ENCODE assay signal across 9 mouse cellular contexts in the genomic region with DNA sequence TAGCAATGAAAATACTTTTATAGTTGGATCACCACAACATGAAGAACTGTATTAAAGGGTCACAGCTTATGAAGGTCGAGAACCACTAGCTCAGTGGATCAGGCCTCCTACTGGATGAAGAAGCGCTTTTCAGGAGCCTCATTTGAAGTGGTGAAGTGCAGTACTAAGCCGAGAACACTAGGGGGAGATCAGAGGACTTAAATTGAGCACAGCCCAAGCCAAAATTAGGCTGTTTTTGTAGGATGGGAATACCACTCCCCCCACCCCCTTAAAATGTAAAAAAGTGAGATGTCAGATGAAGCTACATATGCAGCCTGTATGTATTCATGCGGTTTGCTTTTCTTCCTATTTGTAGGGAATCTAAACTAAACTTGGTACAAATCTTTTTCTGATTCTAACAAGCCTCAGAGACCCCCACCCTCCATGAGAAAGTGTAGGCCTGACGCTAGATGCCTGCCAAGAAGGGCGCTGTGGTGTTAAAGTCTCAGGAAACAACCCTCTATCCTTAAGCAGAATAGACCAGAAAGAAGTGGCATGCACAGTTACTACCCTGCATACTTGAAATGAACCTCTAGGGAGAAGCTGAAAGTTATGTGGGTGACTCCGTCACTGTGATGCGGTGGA.
DNase-seq lines count a peak whose midpoint lies in the region; ATAC-seq lines count a peak whose summit lies in the region.
"Had no signal": no experiment of that assay in that cellular context is flagged by ENCODE, and none has a peak within 500 bp of the region (broad histone marks: within the 10 kb centered on the region; RNA-seq: fewer than 3 reads in every experiment).

No protein-coding gene starts in this region.

- no peak overlapping the region for H3K4me3 ChIP-seq in liver, embryonic 11.5 days (ENCODE audit: low read depth, low read length)
- no peak overlapping the region for H3K4me3 ChIP-seq in embryonic facial prominence, embryonic 10.5 days
- H3K4me3 ChIP-seq in kidney, embryonic 14.5 days (ENCODE audit: low read length), result no peak overlapping the region
- H3K4me3 ChIP-seq: embryonic facial prominence, embryonic 12.5 days had no signal

- 54% methylated on average over 8 of the region's 8 CpGs for WGBS in liver, embryonic 11.5 days
- WGBS in embryonic facial prominence, embryonic 10.5 days, result 56% methylated on average over 8 of the region's 8 CpGs
- 56% methylated on average over 8 of the region's 8 CpGs for WGBS in kidney, embryonic 14.5 days

- DNase-seq in liver, result peak; percentile 15
- DNase-seq in liver, embryonic 11.5 days (ENCODE audit: low spot score), result no peak
- peak; percentile 42 for DNase-seq in WW6 (ENCODE audit: low read depth, low spot score)
- DNase-seq in embryonic facial prominence, embryonic 10.5 days (ENCODE audit: low spot score), result peak; percentile 47
- peak; percentile 10 to 17 for DNase-seq in lung, adult 18-20 months
- peak; percentile 31 for DNase-seq in right cerebral cortex, postnatal 25 days

- H3K4me1 ChIP-seq in liver, embryonic 11.5 days (replicated peaks; ENCODE audit: control insufficient read depth, insufficient read depth, low read length), result no peaks in the 10 kb centered on the region
- no peaks in the 10 kb centered on the region for H3K4me1 ChIP-seq in embryonic facial prominence, embryonic 10.5 days
- no peaks in the 10 kb centered on the region for H3K4me1 ChIP-seq in kidney, embryonic 14.5 days (ENCODE audit: control insufficient read depth, insufficient read depth, low read length)
- H3K4me1 ChIP-seq: embryonic facial prominence, embryonic 12.5 days had no signal

- ATAC-seq in liver, embryonic 11.5 days (replicated peaks; ENCODE audit: low FRiP score), result no peak
- peak; percentile 35; the same call in 1 of the 2 replicates for ATAC-seq in kidney, embryonic 14.5 days (ENCODE audit: low FRiP score, low TSS enrichment)
- ATAC-seq in erythroblast, adult 5-6 weeks (replicated peaks; ENCODE audit: low FRiP score, poor library complexity, severe bottlenecking), result no peak

- H3K27me3 ChIP-seq in liver, embryonic 11.5 days (replicated peaks; ENCODE audit: control insufficient read depth, insufficient read depth, low read length), result no peaks in the 10 kb centered on the region
- no peaks in the 10 kb centered on the region for H3K27me3 ChIP-seq in embryonic facial prominence, embryonic 10.5 days (replicated peaks; ENCODE audit: low read depth, poor library complexity, severe bottlenecking)
- H3K27me3 ChIP-seq in kidney, embryonic 14.5 days (ENCODE audit: control insufficient read depth, insufficient read depth, low read length), result no peaks in the 10 kb centered on the region
- H3K27me3 ChIP-seq: embryonic facial prominence, embryonic 12.5 days had no signal

- no peak overlapping the region for H3K27ac ChIP-seq in liver, embryonic 11.5 days (ENCODE audit: low read depth, low read length)
- H3K27ac ChIP-seq in embryonic facial prominence, embryonic 10.5 days (replicated peaks), result no peak overlapping the region
- no peak overlapping the region for H3K27ac ChIP-seq in kidney, embryonic 14.5 days (ENCODE audit: low read depth, low read length)
- H3K27ac ChIP-seq: embryonic facial prominence, embryonic 12.5 days had no signal

- H3K4me2 ChIP-seq in liver, embryonic 11.5 days, result no peak overlapping the region
- H3K4me2 ChIP-seq in kidney, embryonic 14.5 days (replicated peaks; ENCODE audit: low read depth, low read length), result no peak overlapping the region
- H3K4me2 ChIP-seq: embryonic facial prominence, embryonic 12.5 days had no signal

- H3K9me3 ChIP-seq in liver, embryonic 11.5 days (ENCODE audit: control insufficient read depth, low read length), result no peaks in the 10 kb centered on the region
- H3K9me3 ChIP-seq in embryonic facial prominence, embryonic 10.5 days, result no peaks in the 10 kb centered on the region
- H3K9me3 ChIP-seq in kidney, embryonic 14.5 days (ENCODE audit: control insufficient read depth, low read length), result no peaks in the 10 kb centered on the region
- H3K9me3 ChIP-seq: embryonic facial prominence, embryonic 12.5 days had no signal

- no peak overlapping the region for H3K9ac ChIP-seq in liver, embryonic 11.5 days (ENCODE audit: low read depth, low read length)
- no peak overlapping the region for H3K9ac ChIP-seq in kidney, embryonic 14.5 days (ENCODE audit: low read depth, low read length)
- H3K9ac ChIP-seq: embryonic facial prominence, embryonic 12.5 days had no signal

- H3K36me3 ChIP-seq in liver, embryonic 11.5 days (ENCODE audit: control insufficient read depth, insufficient read depth, low read length), result no peaks in the 10 kb centered on the region
- H3K36me3 ChIP-seq in embryonic facial prominence, embryonic 10.5 days (replicated peaks), result no peaks in the 10 kb centered on the region
- no peaks in the 10 kb centered on the region for H3K36me3 ChIP-seq in kidney, embryonic 14.5 days (ENCODE audit: control insufficient read depth, insufficient read depth, low read length)
- H3K36me3 ChIP-seq: embryonic facial prominence, embryonic 12.5 days had no signal
